Mouse (Mus musculus): ENCODE measurements around the gene Bmper.

GRCm38 (mm10) chr9:23269087-23269486 lies 46.2 kb downstream of the Bmper start:
- TF ChIP-seq CTCF (IDR thresholded peaks at IDR 0.05; ENCODE audit: low read depth) (no peak), EP300 (IDR thresholded peaks at IDR 0.05; ENCODE audit: low read depth) (no peak)
